ENCODE assay signal across 1 mouse cellular context in the genomic region with DNA sequence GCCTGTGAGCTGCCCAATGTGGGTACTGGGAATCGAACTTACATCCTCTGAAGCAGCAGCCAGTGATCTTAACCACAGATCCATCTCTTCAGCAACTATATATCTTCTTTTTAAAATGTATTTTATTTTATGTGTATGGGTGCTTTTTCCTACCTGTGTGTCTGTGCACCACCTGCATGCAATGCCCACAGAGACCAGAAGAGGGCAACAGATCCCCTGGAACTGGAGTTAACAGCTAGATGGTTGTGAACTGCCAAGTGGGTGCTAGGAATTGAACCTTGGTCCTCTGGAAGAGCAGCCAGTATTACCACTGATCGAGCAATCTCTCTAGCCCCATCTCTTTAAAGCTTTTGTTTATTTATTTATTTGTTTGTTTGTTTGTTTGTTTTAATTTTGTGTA.
TF ChIP-seq lines count a peak whose summit lies in the region.

No protein-coding gene starts in this region.

TF ChIP-seq in CH12.LX, 34 proteins besides CTCF, POLR2A, EP300 and RAD21 (continued from another document):
- no peak for TF ChIP-seq ZKSCAN1 (IDR thresholded peaks at IDR 0.05; ENCODE audit: borderline replicate concordance, low read depth, low read length)
- TF ChIP-seq ZMIZ1 (IDR thresholded peaks at IDR 0.05; ENCODE audit: low read depth, low read length): no peak
- TF ChIP-seq TBP (conservative IDR thresholded peaks at IDR 0.05; ENCODE audit: low read depth, low read length): no peak
- TF ChIP-seq USF2 (conservative IDR thresholded peaks at IDR 0.05; ENCODE audit: low read depth, low read length): no peak
